Mouse (Mus musculus) kidney, adult 2 months (tissue): ENCODE results near the gene Asdurf. TPM values are rescaled to one million over a fixed set of nuclear protein-coding genes. Genes with fewer than 3 reads are reported as not detected.

ENCODE experiments used
- DNase-seq: peaks from one replicate; pipeline ENCODE4 v3.0.0; 2021
- H3K27ac ChIP-seq: fragments of 200-500 bp; 2 replicates; pipeline ENCODE4 v1.5.1; 2012; ENCODE audit warnings: low read depth, low read length, control low read depth, inconsistent platforms; ENCODE audit not compliant: insufficient read depth
- H3K27me3 ChIP-seq: fragments of 200-500 bp; replicated peaks from 2 replicates; pipeline ENCODE4 v1.6.1; 2012; ENCODE audit warnings: mild to moderate bottlenecking, moderate library complexity, low read length, inconsistent platforms; ENCODE audit not compliant: control insufficient read depth, insufficient read depth
- H3K36me3 ChIP-seq: fragments of 200-500 bp; 2 replicates; pipeline ENCODE4 v1.6.1; 2012; ENCODE audit warnings: mild to moderate bottlenecking, moderate library complexity, low read length, inconsistent platforms; ENCODE audit not compliant: control insufficient read depth, insufficient read depth
- H3K4me1 ChIP-seq: fragments of 200-500 bp; 2 replicates; pipeline ENCODE4 v1.6.1; 2011; ENCODE audit warnings: low read length; ENCODE audit not compliant: control insufficient read depth, insufficient read depth
- H3K4me3 ChIP-seq: fragments of 200-500 bp; 2 replicates; pipeline ENCODE4 v1.5.1; 2011; ENCODE audit warnings: mild to moderate bottlenecking, low read depth, low read length, control low read depth; ENCODE audit not compliant: insufficient read depth
- CTCF ChIP-seq: fragments of 200-500 bp; conservative IDR thresholded peaks from 2 replicates; pipeline ENCODE4 v1.5.1; 2011; ENCODE audit warnings: low read depth, mild to moderate bottlenecking, control low read depth, low read length, moderate library complexity, mixed read lengths; ENCODE audit not compliant: insufficient read depth, insufficient read length
- POLR2A ChIP-seq: fragments of 200-500 bp; IDR thresholded peaks from one replicate; pipeline ENCODE4 v1.6.1; 2011; ENCODE audit warnings: low read depth, low read length, control low read depth
- WGBS: fragments of 180-500 bp; shearing (Covaris S2); methylation state at CpG from one replicate; pipeline ENCODE4 v1.1.7; 2018; 5-methylcytosine and 5-hydroxymethylcytosine counted together
- polyA plus RNA-seq: library from polyadenylated mRNA; depleted of rRNA; stranded (reverse); fragments of >200 nt; gene quantifications from 2 replicates; pipeline ENCODE4 v1.2.3, GENCODE M21; 2012; rRNA removed

Asdurf gene
- polyA plus RNA-seq, 1 experiment: not detected

GRCm38 (mm10) chr1:53312989-53313967 is 39.1 kb downstream of the Asdurf start, which contains the start of gene Osgepl1:
Osgepl1 (plus strand) TSS chr1:53313624.
- no peaks in the 10 kb centered on the region for H3K27me3 ChIP-seq
- peak within 1 kb of the TSS; percentile 83 for H3K27ac ChIP-seq
- no peaks in the 10 kb centered on the region for H3K4me1 ChIP-seq
- H3K4me3 ChIP-seq: peak within 1 kb of the TSS; percentile 77
- DNase-seq: peak; percentile 90
- H3K36me3 ChIP-seq: no peaks in the 10 kb centered on the region; the same call in 1 of the 2 replicates
- 0 out of 2 replicates have a peak, but pooled peaks have one; percentile 5 for TF ChIP-seq CTCF
- TF ChIP-seq POLR2A: peak; percentile 22
- 2% methylated on average over 27 of the region's 27 CpGs for WGBS

GRCm38 (mm10) chr1:53300506-53300905 is 51.9 kb downstream of the Asdurf start:
- no peak overlapping the region for H3K27ac ChIP-seq
- H3K36me3 ChIP-seq: no peaks in the 10 kb centered on the region
- no peak for TF ChIP-seq CTCF
- no peak for TF ChIP-seq POLR2A
- H3K27me3 ChIP-seq: no peaks in the 10 kb centered on the region
- no peak for DNase-seq
- no peak overlapping the region for H3K4me3 ChIP-seq
- no peaks in the 10 kb centered on the region for H3K4me1 ChIP-seq
- WGBS: 70% methylated on average over 4 of the region's 4 CpGs

Other genes starting within 250 kb of the Asdurf start
- gene 1700019A02Rik, start 165.0 kb downstream of the Asdurf start, polyA plus RNA-seq: not detected in 2 replicates
- gene Pms1, start 55.6 kb downstream of the Asdurf start, polyA plus RNA-seq: 1.3 and 1.9 TPM in 2 replicates
- 7.5 and 9.8 TPM in 2 replicates for gene Ormdl1, start 55.5 kb downstream of the Asdurf start, polyA plus RNA-seq
- 14.9 and 22.1 TPM in 2 replicates for gene Gm28778, start 55.5 kb downstream of the Asdurf start, polyA plus RNA-seq
- gene Osgepl1, start 39.0 kb downstream of the Asdurf start, polyA plus RNA-seq: 7.9 and 10.2 TPM in 2 replicates
- not detected in 2 replicates for gene Gm28551, start within 50 bp of the Asdurf start, polyA plus RNA-seq
- gene Asnsd1, start 133 bp upstream of the Asdurf start, polyA plus RNA-seq: 6.1 and 9.2 TPM in 2 replicates